Mouse (Mus musculus) gastrocnemius, postnatal 36 days (tissue): Measurements from ENCODE around the gene Emc10. TPM values are rescaled to one million over a fixed set of nuclear protein-coding genes. Genes with fewer than 3 reads are reported as not detected.

ENCODE experiments used
- DNase-seq, 2 experiments: peaks; one replicate each; pipeline ENCODE4 v3.0.0; 2022
- intact Hi-C: fragments of 180-260 bp; cut with DNase I; formaldehyde crosslinking; loops from one replicate; pipeline ENCODE4 v1.15.1; 2025
- total RNA-seq, 2 experiments: library from RNA; stranded (reverse); gene quantifications; 2 replicates each; pipeline ENCODE4 v1.2.3; 2021

Emc10 gene
- total RNA-seq, 2 experiments from 2014 or later: 42.4 to 43.5 TPM

DNA sequence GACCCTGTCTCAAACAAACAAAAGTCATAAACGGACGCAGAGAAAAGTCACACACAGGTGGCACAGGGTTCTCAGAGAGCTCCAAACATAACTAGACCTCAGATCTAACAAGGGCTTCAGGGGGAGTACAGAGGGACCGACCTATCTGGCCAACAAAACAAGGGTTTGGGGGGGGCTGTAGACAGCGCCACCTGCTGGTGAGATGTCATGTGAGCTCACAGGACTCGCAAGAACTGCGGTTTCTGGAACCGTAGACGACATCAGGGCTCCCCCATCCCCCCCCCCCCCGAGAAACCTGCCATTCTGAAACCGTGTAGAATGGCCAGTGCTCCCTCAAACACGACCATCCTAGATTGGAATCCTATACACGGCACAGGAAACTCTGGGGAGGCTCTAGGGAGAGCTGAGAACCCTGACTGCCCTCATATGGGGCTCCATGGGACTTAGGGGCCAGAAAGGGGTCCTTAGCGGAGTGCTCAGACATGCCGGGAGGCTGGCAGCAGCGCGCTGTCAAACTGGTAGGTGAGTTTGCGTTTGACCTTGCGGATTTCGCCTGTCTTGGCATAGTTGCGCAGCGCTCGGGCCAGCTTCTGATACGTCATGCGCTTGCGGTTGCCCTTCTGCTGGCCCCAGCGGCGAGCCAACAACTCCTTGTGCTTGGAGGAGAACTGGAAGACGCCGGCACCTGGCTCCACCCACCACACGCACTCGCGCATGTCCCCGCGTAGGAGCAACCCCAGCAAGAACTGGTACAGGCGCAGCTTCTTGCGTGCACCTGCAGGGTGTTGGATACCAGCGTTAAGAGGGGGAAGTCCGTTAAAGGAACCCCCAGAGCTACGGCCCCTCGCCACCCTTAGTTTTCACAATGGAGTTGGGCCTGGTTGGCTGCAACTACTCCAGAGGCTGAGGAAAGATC lies 31.4 kb upstream of the Emc10 start:
- intact Hi-C loops: no loop called here
- DNase-seq: peak; percentile 67 to 79

DNA sequence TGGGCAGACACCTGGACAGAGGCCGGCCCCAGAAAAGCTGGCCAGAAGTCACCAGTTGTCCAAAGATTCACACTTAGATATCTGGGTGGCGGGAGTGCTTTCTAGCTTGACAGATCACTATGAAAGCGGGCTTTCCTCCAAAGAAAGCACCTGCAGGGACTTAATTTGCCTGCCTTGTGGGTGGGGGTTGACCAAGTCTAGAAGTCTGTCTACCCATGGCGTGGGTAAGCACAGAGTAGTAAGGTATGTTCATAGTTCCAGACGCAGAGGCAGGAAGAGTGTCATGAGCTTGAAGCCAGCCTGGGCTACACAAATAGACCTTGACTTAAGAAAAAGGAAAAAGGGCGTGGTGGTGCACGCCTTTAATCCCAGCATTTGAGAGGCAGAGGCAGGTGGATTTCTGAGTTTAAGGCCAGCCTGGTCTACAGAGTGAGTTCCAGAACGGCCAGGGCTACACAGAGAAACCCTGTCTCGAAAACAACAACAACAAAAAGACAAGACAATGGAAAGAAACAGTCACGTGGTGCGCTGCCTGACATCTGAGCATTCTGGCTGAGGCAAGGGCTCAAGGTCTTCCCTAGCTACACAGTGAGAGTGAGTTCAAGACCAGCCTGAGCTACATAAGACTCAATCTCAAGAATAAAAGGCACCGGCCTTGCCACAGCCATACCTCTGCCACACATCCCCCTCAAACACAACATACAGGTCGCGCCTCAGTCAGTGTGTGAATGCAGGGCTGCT lies 30.3 kb upstream of the Emc10 start:
- intact Hi-C loops: no loop called here
- DNase-seq: no peak

DNA sequence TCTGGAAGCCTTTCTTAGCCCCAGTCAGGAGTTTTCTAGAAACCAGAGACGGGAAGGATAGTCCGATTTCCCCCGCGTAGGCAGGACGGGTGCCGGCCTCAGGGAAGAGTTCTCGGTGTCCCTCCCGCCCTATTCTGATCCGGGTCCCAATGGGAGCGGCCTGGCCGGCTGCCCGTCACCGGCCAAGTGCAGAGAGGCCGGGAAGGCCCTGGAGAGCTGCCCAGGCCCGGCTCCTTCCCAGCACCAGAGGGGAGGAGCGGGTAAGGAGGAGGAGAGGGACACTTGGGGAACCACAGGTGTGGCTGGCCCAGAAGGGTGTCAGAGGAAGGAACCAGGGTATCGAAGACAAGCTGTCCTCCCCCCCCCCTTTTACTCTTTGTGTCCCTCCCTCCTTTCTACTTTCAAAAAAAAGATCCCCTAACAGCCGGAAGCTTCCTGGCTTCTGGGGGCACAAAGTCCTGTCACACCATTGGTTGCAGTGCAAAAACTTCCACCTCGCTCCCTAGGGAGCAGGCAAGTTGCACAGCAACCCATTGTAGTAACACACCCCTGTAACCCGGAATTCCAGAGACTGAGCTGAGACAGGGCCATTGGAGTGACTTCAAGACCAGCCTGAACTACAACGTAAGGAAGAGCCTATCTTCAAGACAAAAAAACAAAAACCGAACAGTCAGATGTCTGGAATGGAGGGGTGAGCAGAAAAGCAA lies 28.9 kb upstream of the Emc10 start:
- intact Hi-C loops: no loop called here
- peak; percentile 87 to 92 for DNase-seq

DNA sequence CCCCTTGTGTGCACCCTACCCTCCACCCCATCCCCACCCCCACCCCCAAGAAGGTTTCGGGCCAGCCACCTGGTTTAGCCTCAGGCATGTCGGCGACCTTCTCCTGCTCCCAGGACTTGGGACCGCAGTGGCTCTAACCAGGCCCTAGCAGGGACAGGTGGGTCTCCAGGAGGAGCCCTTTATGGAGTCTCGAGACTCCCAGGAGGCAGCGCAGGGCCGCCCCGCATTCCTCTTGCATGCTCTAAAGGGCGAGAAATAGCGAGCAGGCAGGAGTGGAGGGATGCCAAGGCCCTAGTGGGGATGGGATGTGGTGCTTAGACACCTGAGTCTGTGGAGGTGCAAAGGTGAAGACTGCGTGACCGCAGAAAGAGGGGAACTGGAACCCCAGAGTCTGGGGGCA lies 28.2 kb upstream of the Emc10 start, which contains the start of gene Mybpc2:
Gene Mybpc2, minus strand, starts transcription at position 155 of the 400 bp plus-strand sequence.
- DNase-seq: peak; percentile 65 to 74
- intact Hi-C loops: no loop called here

DNA sequence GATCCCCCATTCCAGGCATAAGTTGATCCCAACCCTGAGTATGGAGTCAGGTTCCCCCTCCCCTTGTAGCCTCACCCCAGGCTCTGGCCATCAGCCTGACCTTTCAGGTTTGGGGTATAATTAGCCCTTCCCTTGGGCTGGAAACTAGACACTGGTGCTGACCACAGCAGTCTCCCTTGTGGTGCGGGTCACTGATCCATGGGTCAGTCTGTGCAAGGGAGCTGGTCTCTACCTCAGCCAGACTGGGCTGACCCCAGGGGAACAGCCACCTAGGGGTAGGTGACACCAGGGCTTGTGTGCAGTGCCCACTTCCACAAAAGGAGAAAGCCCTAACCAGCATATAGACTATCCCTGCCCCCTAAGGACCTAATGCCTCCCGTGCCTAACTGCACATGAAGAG lies 26.7 kb upstream of the Emc10 start:
- intact Hi-C loops: no loop called here
- DNase-seq: peak; percentile 49 to 55

DNA sequence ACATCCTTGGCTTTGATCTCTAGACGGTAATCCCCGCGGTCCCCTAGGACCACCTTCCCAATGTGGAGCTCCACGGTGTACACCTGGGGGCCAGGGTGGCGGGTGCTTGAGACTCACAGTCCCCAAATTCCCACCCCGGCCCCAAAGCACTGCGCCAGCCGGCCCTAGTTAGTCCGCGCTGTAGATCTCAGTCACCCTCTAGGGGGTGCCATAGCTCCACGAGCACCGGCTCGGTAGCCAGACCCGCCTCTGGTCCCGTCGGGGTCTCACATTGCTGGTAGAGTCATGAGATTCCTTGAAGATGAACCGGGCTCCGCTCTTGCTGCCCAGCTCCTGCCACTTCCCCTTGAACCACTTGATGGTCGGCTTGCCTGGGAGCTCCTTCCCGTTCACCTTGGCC lies 25.4 kb upstream of the Emc10 start:
- intact Hi-C loops: no loop called here

DNA sequence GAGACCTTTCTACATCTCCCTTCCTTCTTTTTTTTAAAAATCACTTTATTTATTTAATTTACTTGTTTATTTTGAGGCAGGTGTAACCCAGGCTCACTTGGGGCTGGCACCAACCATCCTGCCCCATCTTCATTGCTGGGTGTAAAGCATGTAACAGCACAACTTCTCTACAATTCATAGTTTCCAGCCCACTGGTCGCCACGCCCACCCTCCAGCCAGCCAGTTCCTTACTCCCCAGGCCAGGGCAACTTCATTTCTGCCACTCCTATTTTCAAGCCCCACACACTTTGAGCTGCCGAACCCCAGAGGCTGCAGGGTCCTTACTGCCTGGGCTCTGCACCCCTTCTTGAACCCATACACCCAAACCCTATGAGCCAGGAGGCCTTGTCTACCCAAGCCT lies 24.7 kb upstream of the Emc10 start:
- no peak for DNase-seq
- intact Hi-C loops: no loop called here

More for the DNA sequence above, 25.4 kb upstream of the Emc10 start:
- peak; percentile 50 to 54 for DNase-seq

DNA sequence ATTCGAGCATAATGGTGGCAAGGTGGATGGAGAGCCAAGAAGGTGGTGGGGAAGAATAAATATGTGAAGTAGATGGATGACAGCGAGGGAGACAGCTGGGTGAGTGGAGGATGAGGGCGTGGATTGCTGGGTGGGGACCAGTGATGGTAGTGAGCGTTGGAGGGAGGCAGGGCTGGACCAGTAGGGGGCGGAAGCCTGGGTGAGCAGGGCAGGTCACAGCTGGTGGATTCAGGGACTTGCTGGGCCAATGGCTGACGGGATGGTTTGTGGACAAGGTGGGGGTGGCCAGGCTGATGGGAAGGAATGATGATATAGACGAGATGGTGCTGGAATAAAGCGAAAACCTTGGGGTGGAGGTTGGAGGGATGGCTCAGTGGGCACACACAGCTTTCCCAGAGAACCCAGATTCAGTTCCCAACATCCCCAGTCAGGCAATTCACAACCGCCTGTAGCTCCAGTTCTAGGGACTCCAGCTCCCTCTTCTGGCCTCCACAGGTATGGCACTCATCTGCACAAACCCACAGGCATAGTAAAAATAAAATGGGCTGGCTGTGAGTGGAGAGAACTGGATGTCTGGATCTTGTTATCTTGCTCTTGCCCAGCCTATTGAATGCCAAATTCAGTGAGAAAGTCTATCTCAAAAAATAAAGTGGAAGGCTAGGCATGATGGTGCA lies 23.0 kb upstream of the Emc10 start:
- intact Hi-C loops: no loop called here
- no peak for DNase-seq

DNA sequence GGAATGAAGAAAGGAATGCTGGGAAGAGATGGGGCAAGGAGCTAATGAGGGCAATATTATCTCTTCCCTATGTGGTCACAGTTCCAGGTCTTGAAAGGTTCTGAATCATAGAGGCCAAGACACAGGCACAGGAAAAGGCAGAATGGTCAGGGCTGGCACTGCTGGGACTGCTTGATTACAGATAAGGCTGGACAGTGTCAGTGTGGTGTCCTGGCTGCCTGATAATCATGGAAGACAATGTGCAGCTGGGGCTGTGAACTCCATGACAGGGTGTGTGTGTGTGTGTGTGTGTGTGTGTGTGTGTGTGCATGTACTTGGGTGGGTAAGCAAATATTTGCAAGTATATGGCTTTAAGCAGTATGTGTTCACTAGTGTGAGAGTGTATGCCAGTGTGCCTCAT lies 11.2 kb upstream of the Emc10 start:
- DNase-seq: no peak
- intact Hi-C loops: no loop called here

DNA sequence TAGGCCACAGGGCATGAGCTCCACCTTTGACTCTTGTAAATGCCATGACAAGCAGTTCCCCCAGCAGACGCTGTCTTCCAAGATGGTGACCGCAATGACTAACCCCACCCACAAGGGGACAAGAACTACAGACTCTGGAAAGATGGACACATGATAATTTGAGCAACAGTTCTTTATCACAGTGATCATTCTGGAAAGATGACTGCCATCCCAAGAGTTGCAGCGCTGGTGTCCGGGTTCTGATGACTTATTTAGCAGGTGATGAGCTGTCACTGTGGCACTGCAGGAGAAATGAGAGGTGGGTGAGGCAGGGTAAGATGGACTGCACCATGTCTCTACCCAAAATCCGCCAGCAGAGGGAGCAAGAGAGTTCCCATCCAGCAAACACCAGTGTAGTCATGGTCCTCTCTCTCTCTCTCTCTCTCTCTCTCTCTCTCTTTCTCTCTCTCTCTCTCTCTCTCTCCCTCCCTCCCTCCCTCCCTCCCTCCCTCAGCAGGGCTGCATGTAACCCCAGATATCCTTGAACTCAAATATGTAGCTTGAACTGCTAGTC lies 5.3 kb upstream of the Emc10 start:
- DNase-seq: peak in 1 of 2 experiments; percentile 44
- intact Hi-C loops: no loop called here

DNA sequence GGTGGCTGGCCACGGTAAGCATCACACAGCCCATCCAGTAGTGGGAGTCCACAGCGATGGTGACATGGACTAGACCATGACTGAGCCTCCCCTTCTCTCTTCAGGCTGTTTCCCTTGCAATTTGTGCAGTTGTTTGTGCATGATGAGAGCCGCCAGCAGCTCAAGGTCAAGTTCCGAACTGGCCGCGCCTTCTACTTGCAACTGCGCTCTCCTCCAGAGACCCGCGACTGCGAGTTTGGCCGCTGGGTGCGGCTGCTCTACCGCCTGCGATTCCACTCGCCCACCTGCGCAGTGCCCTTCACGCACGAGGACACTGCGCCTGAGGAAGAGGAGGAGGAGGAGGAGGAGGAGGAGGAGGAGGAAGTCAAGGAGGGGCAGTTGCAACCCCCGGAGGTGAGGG lies 3.7 kb upstream of the Emc10 start:
- intact Hi-C loops: no loop called here
- peak in 1 of 2 experiments; percentile 21 for DNase-seq

DNA sequence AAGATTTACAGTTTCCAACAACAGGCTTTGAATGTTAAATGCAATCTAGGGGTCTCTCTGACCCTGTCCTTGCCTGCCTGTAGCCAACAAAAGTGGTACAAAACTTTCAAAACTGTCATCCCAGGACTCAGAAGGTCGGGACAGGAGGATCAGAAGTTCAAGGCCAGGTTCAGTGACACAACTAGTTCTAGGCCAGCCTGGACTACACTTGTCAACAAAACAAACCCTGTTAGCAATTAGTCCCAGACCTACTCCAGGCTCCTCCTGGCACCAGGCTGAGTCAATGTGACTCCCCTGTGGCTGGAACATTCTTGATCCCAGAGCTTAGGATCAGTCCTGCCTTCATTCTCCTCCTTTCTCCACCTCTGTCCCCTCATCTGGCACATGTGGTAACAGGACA lies 2.6 kb upstream of the Emc10 start:
- intact Hi-C loops: loop anchor here (5.0 kb wide), 1 partner anchor 53 kb away; the partner anchor contains the start of gene Nr1h2
- DNase-seq: peak in 1 of 2 experiments; percentile 11

DNA sequence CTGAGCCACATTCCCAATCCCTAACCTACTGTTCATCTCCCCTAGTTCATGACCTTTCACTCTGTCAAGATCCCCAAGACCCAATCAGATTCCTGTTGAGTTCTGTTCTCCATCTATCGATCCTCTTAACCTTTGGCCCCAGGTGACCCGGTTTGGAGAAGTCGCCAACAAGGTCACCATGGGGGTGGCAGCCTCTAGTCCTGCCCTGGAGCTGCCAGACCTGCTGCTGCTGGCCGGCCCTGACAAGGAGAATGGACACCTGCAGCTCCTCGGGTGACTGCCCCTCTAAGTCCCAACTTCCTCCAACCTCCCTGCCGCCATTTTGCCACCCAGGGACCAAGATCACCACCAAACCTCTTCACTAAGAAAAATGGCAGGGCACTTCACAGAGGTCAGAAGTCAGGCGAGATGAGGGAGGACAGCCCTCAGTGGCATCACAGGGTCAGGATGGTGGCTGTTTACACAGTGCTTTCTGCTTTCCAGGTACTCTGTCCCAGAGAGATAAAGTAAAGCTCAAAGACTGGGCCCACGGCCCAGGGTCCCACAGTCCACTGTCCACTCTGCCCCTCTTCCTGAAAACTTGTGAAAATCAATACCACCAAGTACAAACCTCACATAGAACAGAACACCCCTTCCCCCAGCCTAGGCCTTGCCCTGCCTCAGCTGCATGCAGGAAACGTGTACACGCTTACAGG lies 1.2 kb upstream of the Emc10 start:
- peak in 1 of 2 experiments; percentile 11 for DNase-seq
- intact Hi-C loops: loop anchor here (5.0 kb wide), 1 partner anchor 55 kb away; the partner anchor contains the start of gene Nr1h2

DNA sequence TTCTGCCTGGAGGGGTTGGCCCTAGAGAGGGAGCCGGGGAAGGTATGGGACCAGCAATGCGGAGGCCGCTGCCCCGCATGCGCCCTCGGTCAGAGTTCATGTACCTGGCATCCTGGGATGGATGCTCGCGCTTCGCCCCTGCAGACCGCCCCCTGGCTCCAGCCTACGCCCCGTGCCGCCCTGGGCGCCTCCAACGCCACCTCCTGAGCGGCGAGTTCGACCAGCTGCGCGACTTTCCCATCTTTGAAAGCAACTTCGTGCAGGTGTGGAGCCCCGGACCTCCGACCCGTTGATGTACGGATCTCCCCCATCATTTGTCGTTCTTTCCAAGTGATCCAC lies 411 bp upstream of the Emc10 start:
- intact Hi-C loops: loop anchor here (5.0 kb wide), 1 partner anchor 56 kb away; the partner anchor contains the start of gene Nr1h2
- DNase-seq: no peak

DNA sequence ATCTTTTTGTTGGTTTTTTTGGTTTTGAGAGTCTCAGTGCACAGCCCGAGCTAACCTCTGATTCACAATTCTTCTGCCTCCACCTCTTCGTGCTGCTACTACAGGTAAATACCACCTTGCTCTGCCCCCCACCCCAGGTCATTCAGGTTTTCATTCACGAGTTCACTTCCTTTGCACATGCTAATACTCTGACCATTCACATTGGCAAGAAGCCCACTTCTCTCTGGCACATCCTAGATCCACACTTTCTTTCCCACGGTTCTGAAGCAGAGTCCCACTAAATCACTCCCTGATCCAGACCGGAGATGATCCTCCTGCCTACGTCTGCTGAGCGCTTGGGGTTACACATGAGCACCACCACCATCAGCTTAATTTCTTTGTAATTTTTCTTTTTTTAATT lies 1.2 kb downstream of the Emc10 start:
- DNase-seq: no peak
- intact Hi-C loops: loop anchor here (5.0 kb wide), 1 partner anchor 57 kb away; the partner anchor contains the start of gene Nr1h2

DNA sequence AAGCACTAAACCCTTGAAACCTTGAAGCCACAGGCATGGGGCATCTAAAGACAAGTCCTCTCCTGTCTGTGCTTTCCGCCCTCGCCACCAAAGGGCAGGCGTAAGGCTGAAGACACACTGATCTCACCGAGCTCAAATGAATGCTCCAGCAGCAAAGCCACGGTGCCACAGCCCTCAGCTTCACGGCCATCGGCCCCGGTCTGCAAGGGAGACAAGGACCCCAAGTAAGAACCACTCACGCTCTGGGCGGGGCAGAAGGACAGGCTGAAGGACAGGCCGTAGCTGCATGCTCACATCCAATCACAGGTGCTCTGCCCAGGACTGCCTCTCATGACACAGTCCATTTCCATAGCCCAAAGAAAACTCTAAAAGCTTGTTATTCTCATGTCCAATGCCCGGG lies 1.6 kb downstream of the Emc10 start:
- peak in 1 of 2 experiments; percentile 16 for DNase-seq
- intact Hi-C loops: loop anchor here (5.0 kb wide), 1 partner anchor 58 kb away; the partner anchor contains the start of gene Nr1h2

DNA sequence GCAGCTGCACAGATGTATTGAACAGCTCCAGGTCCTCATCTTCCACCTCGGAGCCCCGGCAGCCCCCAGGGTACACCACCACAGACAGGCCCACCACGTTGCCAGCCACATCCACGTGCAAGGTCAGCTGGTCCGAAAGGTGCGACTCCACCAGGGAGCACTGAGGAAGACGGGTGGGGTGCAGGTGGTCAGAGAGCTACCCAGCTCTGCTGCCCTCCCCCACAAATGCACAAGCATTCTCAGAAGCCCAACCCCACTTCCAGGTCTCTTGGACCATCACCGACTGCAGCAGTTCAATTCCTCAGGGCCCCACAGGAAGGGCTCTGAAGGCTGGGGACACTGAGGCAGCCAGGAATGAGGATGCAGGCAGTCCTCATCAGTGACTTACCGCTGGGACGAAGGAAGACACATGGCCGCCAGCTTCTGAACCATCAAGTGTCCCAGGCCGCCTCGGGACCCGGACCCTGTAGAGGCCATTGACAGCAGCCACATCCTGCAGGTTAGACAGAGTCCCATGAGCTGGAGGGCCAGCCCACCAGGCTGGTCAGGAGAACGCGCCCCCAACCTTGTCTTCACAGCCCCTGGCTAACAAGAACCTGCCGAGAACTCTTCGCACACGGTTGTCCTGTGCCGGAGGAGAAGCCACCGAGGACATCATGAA lies 4.0 kb downstream of the Emc10 start:
- intact Hi-C loops: no loop called here
- DNase-seq: peak in 1 of 2 experiments; percentile 13

DNA sequence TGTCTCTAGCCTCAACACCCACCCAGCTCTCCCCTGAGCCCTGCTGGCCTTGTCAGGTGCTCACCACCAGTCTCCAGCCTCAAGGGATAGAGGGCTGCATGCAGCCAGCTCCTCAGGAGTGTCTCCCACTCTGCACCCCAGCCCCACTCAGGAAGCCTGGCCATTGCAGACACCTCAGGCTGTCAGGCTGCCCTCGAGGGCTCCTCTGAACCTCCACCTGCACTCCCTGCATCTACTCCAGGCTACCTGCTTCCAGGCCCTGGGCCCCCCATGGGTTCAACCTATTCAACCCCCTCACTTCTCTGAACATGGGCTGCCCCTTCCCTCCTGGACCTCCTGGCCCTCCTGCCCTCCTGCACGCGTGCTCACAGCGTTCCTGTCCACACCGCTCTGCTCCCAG lies 4.9 kb downstream of the Emc10 start:
- intact Hi-C loops: no loop called here
- DNase-seq: peak in 1 of 2 experiments; percentile 10

DNA sequence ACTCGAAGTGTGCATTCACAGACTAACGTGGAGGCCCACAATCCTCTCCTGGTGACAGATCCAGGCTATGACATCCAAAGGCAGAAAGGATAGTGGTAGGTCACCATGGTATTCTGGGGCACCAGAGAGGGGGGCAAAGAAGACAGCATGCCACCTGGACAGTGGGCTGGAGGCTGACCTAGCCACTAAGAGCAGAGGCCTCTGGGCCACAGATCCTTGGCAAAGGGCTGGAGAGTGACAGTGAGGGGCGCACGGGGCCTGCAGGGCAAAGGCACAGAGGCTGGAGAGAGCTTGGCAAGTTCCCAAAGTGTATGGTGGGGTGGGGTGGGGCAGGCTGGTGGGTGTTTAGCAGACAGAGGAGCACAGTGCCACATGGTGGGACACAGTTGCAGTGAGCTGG lies 6.0 kb downstream of the Emc10 start:
- DNase-seq: peak in 1 of 2 experiments; percentile 11
- intact Hi-C loops: no loop called here
